Mouse (Mus musculus) stomach, postnatal 0 days (tissue): ENCODE measurements around the gene Hist1h2bb. TPM values are rescaled to one million over a fixed set of nuclear protein-coding genes. Genes with fewer than 3 reads are reported as not detected.

ENCODE experiments used
- ATAC-seq: fragments of 200-750 bp; cut with Nextera tagmentation; 2 replicates; pipeline ENCODE4 v1.8.0; 2017; ENCODE audit not compliant: low FRiP score, low TSS enrichment
- DNase-seq: peaks from one replicate; pipeline ENCODE4 v3.0.0-alpha.2; 2016; ENCODE audit warnings: low spot score
- H3K27ac ChIP-seq: fragments of 300-500 bp; sonication (generic); replicated peaks from 2 replicates; pipeline ENCODE4 v1.5.1; 2014; ENCODE audit warnings: mild to moderate bottlenecking, control low read depth
- H3K27me3 ChIP-seq: fragments of 300-500 bp; sonication (generic); 2 replicates; pipeline ENCODE4 v1.6.1; 2014; ENCODE audit warnings: low read length; ENCODE audit not compliant: control insufficient read depth, insufficient read depth
- H3K36me3 ChIP-seq: fragments of 300-500 bp; sonication (generic); 2 replicates; pipeline ENCODE4 v1.6.1; 2014; ENCODE audit warnings: low read length, mixed read lengths; ENCODE audit not compliant: control insufficient read depth, insufficient read depth
- H3K4me1 ChIP-seq: fragments of 300-500 bp; sonication (generic); replicated peaks from 2 replicates; pipeline ENCODE4 v1.6.1; 2014; ENCODE audit warnings: antibody characterized with exemption; ENCODE audit not compliant: control insufficient read depth, insufficient read depth
- H3K4me2 ChIP-seq: fragments of 300-500 bp; sonication (generic); replicated peaks from 2 replicates; pipeline ENCODE4 v1.6.1; 2014; ENCODE audit warnings: low read depth, mild to moderate bottlenecking, control low read depth, moderate library complexity
- H3K4me3 ChIP-seq: fragments of 300-500 bp; sonication (generic); 2 replicates; pipeline ENCODE4 v1.5.1; 2014; ENCODE audit warnings: low read depth, low read length, control low read depth
- H3K9ac ChIP-seq: fragments of 300-500 bp; sonication (generic); 2 replicates; pipeline ENCODE4 v1.6.1; 2014; ENCODE audit warnings: mild to moderate bottlenecking, low read length, control low read depth, mixed read lengths
- H3K9me3 ChIP-seq: fragments of 300-500 bp; sonication (generic); 2 replicates; pipeline ENCODE4 v1.6.1; 2016; ENCODE audit warnings: low read length; ENCODE audit not compliant: control insufficient read depth
- CTCF ChIP-seq: IDR thresholded peaks from 2 replicates; pipeline ENCODE4 v1.5.1; 2016; ENCODE audit warnings: antibody characterized with exemption, low read depth, mild to moderate bottlenecking, moderate library complexity
- EP300 ChIP-seq: optimal IDR thresholded peaks from 2 replicates; pipeline ENCODE3; 2016; ENCODE audit warnings: antibody characterized with exemption
- WGBS: fragments of 180-500 bp; shearing (Covaris S2); extraction: QIAGEN DNeasy Blood & Tissue Kit; methylation state at CpG from one replicate; pipeline ENCODE4 v1.1.7; 2014; 5-methylcytosine and 5-hydroxymethylcytosine counted together
- polyA plus RNA-seq: library from polyadenylated mRNA; unstranded; fragments of >200 nt; fragmentation: Nextera tagmentation; extraction: Ambion mirVana; gene quantifications from 2 replicates; pipeline ENCODE4 v1.2.1, GENCODE M21; 2015

Gene Hist1h2bb
- polyA plus RNA-seq, 1 experiment from 2014 or later = 0.91 TPM

DNA sequence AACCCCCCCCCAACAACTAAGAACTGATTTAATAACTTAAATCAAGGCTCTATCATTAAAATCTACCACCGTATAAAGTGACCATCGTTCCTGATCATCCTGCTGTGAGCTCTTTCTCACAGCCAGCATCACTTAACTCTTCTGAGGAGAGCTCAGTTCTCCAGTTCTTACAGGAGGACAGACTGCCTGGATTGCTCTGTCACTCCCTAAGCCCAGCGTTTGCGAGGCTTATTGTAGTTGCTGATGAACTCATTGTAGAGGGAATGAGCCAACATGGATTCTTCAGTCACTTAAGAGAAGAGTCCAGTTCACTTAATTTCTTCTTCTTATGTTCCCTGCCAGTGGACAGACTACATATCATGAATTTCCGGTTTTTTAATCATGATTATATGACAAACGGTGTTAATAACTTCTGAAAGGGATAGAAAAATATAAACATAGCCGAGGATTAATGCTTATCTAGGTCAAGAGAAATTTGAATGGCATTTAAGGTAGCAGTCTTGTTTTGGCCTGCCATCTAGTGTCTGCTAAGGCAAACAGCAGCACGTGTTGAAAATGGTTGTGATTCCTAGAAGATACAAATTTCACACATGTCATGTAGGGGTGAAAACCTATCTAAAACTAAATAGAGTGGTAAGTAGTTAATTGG is 14.3 kb upstream of the Hist1h2bb start:
- no peaks in the 10 kb centered on the region for H3K36me3 ChIP-seq
- WGBS = 23% methylated on average over 8 of the region's 8 CpGs
- DNase-seq (no peak), ATAC-seq (no peak)
- H3K4me1 ChIP-seq = no peaks in the 10 kb centered on the region
- H3K4me3 ChIP-seq = no peak overlapping the region
- no peak overlapping the region for H3K4me2 ChIP-seq
- H3K9ac ChIP-seq = no peak overlapping the region
- no peak overlapping the region for H3K27ac ChIP-seq
- H3K9me3 ChIP-seq = no peaks in the 10 kb centered on the region
- TF ChIP-seq CTCF (peak; percentile 94), EP300 (no peak)
- H3K27me3 ChIP-seq = no peaks in the 10 kb centered on the region

DNA sequence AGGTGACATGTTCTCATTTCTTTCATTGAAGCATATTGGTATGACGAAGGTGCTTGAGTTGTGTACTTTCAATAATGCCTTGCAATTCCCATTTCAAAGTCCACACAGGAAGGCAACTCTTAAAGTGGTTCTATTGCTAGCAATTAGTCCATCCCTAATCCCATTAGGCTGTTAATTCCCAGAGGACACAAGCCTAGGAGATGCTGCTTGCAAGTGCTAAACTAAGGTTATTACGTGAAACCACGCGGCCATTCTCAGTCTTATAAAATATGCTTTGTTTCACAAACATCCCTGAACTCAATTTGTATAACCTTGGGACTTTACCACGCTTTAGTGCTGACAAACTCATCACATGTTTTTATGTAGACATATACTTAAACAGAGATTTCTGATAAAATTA is 9.4 kb upstream of the Hist1h2bb start:
- 91% methylated on average over 5 of the region's 5 CpGs for WGBS
- H3K4me1 ChIP-seq = no peaks in the 10 kb centered on the region
- DNase-seq (no peak), ATAC-seq (no peak)
- H3K36me3 ChIP-seq = no peaks in the 10 kb centered on the region
- no peak overlapping the region for H3K27ac ChIP-seq
- no peak overlapping the region for H3K4me3 ChIP-seq
- H3K9ac ChIP-seq = no peak overlapping the region
- no peaks in the 10 kb centered on the region for H3K27me3 ChIP-seq
- TF ChIP-seq CTCF (no peak), EP300 (no peak)
- H3K9me3 ChIP-seq = no peaks in the 10 kb centered on the region
- no peak overlapping the region for H3K4me2 ChIP-seq

DNA sequence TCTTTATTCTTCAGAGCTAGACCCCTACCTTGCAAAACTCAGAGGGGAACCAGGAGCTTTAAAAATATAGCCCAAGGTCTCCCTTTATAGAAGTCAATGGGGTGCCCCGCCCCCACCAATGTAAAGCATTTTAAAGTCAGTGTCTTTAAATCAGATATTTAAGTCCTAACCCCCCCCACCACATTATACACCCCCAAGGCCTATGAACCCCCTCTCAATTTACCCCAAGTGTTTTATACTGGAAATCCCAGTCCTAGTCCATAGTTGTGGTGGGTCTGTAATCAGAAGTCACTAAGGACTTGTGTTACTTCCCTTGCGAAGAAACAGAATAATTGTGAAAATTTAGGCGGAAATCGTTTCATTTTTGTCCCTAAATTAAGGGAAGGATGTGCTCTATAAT is 8.5 kb upstream of the Hist1h2bb start:
- H3K4me1 ChIP-seq = no peaks in the 10 kb centered on the region
- no peaks in the 10 kb centered on the region for H3K9me3 ChIP-seq
- H3K27ac ChIP-seq = peak overlapping the region; percentile 96
- WGBS = 25% methylated on average over 4 of the region's 4 CpGs
- ATAC-seq = no peak
- H3K27me3 ChIP-seq = no peaks in the 10 kb centered on the region
- H3K36me3 ChIP-seq = no peaks in the 10 kb centered on the region
- no peak for TF ChIP-seq CTCF
- no peak for TF ChIP-seq EP300
- no peak for DNase-seq
- H3K9ac ChIP-seq = peak overlapping the region; percentile 59
- H3K4me2 ChIP-seq = peak overlapping the region; percentile 84
- peak overlapping the region; percentile 55 for H3K4me3 ChIP-seq

DNA sequence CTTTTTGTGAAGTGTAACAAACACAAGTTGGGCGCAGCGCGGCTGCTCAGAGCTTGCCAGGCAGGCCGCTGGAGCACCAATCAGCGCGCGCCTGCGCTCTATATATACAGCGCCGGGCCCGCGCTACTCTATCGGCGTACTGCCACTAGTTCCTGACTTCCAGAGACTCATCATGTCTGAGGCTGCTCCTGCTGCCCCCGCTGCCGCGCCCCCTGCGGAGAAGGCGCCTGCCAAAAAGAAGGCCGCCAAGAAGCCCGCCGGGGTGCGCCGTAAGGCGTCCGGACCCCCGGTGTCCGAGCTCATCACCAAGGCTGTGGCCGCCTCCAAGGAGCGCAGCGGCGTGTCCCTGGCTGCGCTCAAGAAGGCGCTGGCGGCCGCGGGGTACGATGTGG is 7.9 kb upstream of the Hist1h2bb start, which contains the start of gene Hist1h1c:
TSS of gene Hist1h1c (plus strand) at position 132 of the 392 bp plus-strand sequence.
- ATAC-seq (peak; percentile 93), DNase-seq (peak; percentile 94)
- TF ChIP-seq CTCF (peak; percentile 47), EP300 (no peak)
- under 1% methylated on average over 29 of the region's 38 CpGs for WGBS
- no peaks in the 10 kb centered on the region for H3K27me3 ChIP-seq
- H3K4me2 ChIP-seq = peak within 1 kb of the TSS; percentile 84
- peak within 1 kb of the TSS; percentile 88 for H3K9ac ChIP-seq
- H3K27ac ChIP-seq = peak within 1 kb of the TSS; percentile 96
- no peaks in the 10 kb centered on the region for H3K9me3 ChIP-seq
- peak within 1 kb of the TSS; percentile 55 for H3K4me3 ChIP-seq
- no peaks in the 10 kb centered on the region for H3K36me3 ChIP-seq
- no peaks in the 10 kb centered on the region for H3K4me1 ChIP-seq

DNA sequence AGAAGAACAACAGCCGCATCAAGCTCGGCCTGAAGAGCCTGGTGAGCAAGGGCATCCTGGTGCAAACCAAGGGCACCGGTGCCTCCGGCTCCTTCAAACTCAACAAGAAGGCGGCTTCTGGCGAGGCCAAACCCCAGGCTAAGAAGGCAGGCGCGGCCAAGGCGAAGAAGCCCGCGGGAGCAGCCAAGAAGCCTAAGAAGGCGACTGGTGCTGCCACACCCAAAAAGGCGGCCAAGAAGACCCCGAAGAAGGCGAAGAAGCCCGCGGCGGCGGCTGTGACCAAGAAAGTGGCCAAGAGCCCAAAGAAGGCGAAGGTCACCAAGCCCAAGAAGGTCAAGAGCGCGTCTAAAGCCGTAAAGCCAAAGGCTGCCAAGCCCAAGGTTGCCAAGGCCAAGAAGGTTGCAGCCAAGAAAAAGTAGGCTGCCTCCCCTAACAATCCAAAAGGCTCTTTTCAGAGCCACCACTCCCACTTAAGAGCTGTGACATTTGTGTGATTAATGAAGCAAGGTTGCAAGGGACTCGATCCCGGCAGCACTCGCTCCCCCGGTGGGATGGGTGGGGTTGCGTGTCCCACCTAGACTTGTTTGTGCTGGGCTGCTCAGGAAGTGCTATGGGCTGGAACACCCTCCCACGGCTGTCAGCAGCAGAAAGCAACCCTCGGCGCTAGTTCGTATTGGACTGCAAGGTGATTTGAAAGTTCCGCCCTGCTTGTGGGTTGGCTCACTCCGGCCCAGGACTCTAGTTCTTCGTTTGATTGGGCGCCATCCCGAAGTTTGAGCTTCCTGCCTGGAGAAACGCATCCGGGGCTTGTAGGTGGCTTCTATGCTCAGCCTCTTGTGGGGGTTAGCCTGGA is 7.2 kb upstream of the Hist1h2bb start:
- H3K27ac ChIP-seq = peak overlapping the region; percentile 96
- H3K36me3 ChIP-seq = no peaks in the 10 kb centered on the region
- TF ChIP-seq CTCF (no peak), EP300 (peak; percentile 42)
- H3K9me3 ChIP-seq = no peaks in the 10 kb centered on the region
- H3K4me3 ChIP-seq = peak overlapping the region; percentile 55
- ATAC-seq = peak; percentile 85
- 0% methylated on average over 38 of the region's 39 CpGs for WGBS
- H3K9ac ChIP-seq = peak overlapping the region; percentile 88
- no peaks in the 10 kb centered on the region for H3K4me1 ChIP-seq
- peak overlapping the region; percentile 84 for H3K4me2 ChIP-seq
- H3K27me3 ChIP-seq = no peaks in the 10 kb centered on the region
- DNase-seq = peak; percentile 93

DNA sequence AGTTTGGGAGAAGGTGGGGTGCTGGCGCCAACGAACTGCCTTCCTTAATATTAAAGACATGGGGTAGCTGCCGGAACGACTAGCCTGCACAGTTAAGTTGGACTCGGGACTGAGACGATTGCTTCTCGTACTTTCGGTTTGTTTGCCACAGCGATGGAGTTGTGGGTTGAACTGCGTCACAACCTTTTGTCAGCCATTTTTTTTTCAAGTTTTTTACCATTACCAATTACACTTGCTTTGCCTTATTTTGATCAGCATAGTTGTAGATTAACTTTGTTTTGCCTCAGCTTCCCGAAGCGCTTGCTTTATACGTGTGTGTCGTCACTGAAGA is 6.6 kb upstream of the Hist1h2bb start:
- Histone ChIP-seq H3K36me3 (no peaks in the 10 kb centered on the region), H3K27me3 (no peaks in the 10 kb centered on the region), H3K4me3 (peak overlapping the region; percentile 55), H3K9me3 (no peaks in the 10 kb centered on the region), H3K4me1 (no peaks in the 10 kb centered on the region), H3K27ac (peak overlapping the region; percentile 96), H3K4me2 (peak overlapping the region; percentile 84), H3K9ac (peak overlapping the region; percentile 88)
- WGBS = under 1% methylated on average over 14 of the region's 14 CpGs
- TF ChIP-seq CTCF = no peak
- TF ChIP-seq EP300 = no peak
- no peak for ATAC-seq
- no peak for DNase-seq
